Mouse (Mus musculus) mesoderm, embryonic 11.5 days (tissue): Measurements from ENCODE around the gene Dlx5.

Experiments
- DNase-seq: peaks from one replicate; pipeline ENCODE4 v3.0.0-alpha.2; 2012; ENCODE audit warnings: low read depth, low spot score

Gene Dlx5

DNA sequence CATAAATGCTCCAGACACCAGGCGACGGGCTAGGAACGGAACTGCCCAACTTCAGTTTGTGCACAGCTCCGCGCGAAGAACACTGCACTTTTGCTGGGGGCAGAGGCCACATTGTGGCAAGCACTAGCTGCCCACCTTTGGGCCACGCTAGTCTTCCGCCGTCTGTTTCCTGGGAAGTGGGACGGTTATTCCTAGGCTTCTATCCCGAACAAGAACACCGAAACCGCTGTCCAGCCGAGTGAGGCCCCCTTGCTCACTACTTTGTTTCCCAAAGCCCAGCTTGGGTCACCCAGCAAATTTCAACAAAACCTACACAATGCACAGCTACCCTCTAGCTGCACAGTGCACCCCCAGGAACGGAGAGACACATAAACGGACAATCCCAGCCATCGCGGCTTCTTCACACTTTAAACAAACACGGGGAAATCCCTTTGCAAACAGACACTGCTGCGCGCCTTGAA is 21.9 kb downstream of the Dlx5 start:
- no peak for DNase-seq

DNA sequence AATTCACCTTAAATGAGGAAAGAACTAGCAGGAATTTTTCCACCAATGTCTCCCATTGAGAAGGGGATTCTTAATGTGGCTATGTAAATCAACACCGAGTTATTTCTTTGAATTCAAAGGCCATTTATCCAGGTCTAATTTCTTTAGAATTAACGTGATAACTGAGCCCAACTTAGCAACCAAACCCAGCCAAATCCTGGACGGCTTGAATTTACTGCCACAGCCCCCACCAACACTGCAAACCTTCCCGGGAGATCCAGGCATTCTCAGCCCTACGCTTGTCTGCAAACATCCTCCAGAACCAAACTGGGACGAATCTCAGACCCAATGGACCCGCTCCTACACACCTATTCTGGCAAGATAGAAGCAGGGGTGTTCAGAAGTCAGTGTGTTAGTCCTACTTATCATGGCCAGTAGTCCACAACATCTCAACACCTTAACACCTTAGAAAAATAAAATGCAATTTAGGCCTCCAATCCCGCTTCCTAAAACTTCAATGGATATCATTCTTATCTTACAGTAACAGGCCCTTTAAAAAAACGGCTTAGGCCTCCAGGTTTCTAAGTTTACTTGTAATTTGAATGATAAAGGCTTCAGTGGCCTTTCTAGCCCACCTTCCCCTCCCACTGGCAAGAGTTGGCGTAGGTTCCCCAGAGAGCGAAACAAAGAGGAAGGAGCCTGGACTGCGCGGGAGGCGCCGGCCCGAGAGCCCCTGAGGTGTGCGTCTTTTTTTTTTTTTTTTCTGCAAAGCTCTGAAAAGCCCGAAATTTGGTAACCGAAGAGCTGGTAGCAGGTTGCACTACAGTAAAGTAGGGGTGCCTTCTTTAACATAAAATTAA is 22.6 kb downstream of the Dlx5 start:
- no peak for DNase-seq

DNA sequence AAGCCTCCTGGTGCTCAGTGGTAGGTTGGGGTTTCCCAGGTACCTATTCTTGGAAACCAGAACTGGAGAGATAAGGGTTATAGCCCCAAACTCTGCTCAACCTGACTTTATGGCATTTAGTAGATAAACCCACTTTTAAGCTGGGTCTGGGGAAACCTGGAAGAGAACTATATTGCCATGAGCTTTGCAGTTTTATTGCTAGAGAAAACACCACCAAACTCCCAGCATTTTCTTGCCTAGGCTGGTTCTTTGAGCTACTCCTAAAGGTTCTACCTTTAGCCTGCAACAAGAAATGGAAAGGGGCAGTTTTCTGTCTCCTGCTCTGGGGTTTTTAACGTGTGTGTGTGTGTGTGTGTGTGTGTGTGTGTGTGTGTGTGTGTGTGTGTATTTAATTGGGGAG is 23.3 kb downstream of the Dlx5 start:
- DNase-seq: no peak

DNA sequence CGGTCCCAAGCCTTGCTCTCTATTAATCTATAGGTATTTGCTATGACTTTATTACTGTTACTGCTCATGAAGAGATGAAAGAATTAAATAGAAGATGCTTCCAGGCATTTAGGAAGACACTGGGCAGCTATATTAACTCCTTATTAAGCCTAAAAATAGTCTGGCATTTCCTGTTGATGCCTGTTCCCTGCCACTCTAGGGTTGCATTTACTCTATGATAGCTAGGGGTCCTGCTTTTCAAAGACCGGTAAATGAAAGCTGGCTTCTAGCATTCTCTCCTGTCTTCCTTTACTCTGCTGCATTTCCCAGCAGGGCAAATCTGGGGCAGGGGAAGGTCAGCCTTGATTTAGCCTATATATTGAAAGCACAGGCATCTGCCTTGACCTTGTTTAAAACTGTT is 24.1 kb downstream of the Dlx5 start:
- DNase-seq: no peak

DNA sequence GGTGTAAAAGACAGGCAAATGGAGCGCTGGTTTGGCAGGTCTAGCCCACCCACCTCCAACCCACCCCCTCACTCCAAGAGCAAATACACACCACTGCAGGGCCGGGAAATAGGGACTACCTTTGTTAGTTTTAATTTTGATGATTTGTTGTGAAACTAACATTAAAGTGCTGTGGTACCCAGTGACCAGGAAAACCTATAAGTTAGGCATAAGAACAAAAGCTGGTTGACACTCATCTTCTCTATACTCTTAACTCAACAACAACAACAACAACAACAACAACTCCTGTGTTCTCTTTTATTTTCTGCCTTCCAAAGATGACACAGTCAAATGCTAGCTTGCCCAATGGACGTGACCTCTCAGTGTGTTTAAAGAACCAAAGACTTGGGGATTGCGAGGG is 25.0 kb downstream of the Dlx5 start:
- DNase-seq: no peak

DNA sequence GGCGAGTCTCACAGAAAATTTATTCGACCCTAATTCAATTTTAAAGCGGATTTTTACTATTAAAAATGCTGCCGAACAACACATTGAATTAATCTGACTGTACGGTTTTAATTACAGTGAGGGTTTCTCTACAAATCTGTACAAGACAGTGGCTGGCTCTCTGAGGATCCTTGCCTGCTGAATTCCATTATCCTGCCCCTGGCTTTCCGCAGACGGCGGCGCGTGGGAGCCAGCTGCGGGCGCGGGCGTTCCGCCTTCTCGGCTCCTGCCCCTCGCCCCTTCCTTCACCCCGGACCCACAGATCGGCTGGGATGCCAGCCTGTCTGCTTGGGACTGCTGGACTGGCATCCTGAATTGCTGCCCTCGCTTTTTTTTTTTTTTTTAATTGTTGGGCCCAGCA is 25.6 kb downstream of the Dlx5 start:
- DNase-seq: peak; percentile 14

DNA sequence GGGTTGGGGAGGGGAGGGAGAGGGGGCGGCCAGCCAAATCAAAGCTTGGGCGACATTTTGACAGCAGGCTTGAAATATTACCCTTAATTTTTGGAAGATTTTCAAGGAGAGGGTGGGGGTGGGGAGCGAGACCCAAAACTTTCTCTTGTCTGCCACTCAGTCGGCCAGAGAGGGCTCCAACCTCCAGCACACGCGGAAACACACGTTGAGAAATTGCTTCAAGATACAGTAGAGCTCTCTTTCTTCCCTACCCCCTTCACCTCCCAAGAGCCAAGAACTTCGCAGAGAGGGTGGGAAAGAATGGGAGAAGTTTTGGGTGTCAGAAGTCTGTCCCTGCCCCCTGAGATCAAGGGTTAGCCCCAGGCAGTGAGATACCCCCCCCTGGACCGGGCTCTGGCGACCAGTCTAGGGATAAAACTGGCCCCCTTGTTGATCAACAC is 26.1 kb downstream of the Dlx5 start:
- no peak for DNase-seq

DNA sequence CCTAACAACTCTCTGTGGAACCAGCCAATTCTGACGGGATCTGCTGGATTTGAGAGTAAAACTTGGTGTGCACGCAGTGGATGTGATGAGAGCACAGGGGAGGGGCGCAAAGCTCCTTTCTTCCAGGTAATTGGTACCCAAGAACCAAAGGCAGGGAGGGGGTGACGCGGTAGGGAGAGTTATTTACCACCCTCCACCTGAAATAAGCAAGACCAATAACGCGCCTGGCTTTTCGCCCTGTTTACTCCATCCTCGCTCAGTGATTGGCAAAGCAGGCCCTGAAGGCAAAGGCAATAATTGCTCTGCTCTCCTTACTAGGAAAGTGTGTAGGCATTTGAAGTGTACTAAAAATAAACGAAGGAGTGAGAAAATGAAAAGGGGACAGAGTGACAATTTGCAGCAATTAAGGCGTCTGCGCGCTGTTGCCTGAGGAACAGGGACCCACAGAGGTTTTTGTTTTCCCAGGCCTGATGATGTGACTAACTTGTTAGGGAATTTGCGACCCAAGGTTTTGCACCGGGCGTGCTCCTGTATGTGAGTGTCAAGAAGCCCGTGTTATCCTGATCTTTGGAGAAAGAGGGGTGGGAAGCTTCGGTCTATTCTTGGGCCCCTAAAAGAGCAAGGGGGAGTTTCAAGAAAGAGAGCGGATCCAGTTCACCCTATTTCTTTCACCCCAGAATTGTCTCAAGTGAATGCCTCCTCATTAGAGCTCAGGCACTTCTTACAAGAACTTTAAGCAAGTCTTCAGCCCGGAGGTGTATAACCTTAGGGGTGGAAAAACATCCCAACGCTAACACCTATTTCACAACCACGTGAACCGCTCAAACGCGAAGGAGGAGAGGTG is 26.8 kb downstream of the Dlx5 start:
- no peak for DNase-seq

DNA sequence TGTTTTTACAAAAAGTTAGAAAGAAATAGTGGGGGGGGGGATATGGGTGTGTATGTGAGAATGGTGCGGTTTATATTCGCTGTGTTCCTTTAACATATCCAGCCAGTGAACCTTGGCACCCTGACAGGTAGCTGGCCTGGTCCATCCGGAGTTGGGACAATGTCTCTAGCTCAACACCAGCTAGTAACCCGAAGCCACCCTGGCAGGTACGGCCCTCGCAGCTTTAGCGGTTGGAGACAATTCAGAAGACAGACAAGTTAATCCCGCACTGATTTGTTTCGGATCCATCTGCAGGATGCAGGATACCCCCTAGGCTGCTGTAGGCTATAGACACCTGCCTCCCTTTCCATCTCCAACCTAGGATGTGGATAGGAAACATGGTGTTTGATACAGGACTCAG is 27.7 kb downstream of the Dlx5 start:
- DNase-seq: no peak

DNA sequence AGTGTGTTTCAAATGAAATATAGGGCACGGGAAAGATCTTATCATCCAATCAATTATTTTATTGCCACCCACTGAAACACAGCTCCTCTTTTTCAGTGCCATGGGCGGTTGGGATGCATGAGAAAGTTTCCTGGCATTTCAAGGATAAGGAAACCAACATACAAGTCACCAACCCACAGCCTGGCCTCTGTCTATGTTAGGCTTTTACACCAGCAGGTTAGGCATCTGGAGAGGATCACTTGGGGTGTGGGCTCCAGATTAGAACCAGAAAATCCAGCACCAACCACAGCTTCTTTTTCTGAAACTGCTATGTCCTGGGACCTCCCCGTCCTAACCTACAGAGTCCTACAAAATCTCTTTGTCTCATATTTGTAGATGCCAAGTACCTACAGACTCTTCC is 28.9 kb downstream of the Dlx5 start:
- no peak for DNase-seq

DNA sequence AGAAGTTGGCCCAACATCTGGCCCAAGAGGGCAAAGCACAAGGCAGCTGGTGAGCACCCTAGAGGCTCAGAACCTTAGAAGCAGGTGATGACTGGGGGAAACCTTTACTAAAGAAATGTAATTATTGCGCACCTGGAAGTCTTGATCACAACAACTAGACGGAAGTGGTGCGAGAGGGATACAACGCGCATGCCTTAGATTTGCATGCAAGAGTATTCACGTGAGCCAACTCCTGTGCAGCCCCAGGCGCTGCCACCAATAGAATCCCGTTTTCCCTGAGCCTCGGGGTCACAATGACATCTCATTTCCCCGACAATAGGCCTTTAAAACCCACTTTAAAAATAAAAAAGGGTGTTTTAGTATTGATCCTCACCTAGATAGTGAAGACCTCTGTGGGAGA is 30.7 kb downstream of the Dlx5 start:
- DNase-seq: no peak

DNA sequence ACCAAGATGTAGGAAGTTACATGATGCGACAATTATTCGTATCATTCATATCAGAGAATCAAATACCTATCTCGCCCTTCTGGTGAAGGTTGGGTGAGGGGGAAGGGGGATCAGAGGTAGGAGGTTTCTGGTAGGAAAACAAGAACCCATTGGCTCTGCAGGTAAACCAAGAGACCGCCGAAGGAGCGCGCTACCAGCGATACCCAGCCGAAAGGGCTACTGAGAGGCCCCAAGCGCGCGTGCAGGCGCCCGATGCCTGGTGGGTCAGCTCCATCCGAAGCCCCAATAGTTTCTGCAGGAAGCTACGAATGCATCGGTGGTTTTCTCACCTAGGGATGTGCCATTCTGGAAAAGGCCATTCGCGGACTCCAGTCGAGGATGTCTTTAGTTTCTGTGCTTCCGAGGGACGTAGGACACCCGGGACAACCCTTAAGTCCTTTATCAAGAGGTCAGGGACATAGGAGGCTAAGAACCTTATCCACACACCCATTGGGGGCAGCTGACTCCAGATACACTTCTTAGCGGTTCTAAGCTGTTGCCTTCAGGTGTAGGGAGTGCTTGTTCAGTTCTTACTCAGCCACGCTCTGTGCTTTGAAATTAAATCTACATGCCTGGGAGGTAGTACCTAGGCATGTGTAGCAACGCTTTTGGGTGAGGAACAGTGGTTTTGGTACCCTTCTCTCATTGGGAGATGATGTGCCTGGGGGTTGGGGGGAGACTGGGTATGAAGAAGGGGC is 31.4 kb downstream of the Dlx5 start:
- peak; percentile 13 for DNase-seq

DNA sequence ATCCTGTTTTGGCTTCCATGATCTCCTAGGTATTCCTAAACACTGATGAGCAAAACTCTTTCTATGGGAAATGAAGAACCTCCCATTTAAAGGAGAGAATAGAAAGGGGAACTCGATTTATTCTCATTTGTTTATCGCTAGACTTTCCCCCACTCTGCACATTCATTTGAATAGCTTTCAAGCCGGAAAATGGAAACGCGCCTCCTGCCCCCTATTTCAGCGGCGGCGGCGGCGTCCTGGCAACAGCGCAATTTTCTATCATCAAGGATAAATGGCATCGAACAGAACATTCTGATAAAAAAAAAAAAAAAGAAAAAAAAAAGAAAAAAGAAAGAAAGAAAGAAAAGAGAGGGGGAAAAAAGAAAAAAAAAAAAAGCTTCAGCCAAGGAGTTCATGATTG is 32.1 kb downstream of the Dlx5 start:
- no peak for DNase-seq

DNA sequence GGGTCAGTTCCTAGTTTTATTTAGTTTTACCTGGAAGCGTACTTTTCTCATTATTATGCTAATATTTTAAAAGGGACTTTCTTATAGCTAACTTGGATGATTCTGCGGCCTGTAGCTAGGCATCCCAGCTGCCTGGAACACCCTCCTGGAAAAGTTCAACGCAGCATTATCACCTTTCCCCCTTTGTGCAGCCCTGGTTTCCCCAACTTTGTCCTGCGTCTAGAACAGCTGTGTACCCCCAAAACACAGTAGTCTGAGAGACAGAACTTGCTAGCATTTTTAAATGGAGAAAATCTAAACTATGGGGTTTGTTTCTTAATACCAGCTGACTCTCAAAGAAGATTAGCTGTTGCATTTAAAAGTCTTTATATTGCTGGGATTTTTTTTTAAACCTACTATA is 33.3 kb downstream of the Dlx5 start:
- DNase-seq: no peak

DNA sequence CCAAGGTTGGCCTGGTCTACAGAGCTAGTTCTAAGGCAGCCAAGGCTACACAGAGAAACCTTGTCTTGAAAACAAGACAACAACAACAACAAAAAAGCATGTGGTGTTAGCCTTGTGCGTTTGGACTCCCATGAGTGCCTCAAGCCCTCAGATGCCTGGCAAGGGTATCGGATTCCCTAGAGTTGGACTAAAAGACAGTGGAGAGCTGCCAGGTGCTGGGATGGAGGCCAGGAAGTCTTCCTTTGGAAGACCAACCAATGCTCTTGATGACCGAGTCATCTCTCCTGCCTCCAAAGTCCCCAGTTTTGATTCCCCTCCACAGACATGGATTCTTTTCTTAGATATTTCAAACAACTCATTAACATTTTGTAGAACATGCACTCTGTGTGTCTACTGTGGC is 48.6 kb downstream of the Dlx5 start:
- DNase-seq: no peak

DNA sequence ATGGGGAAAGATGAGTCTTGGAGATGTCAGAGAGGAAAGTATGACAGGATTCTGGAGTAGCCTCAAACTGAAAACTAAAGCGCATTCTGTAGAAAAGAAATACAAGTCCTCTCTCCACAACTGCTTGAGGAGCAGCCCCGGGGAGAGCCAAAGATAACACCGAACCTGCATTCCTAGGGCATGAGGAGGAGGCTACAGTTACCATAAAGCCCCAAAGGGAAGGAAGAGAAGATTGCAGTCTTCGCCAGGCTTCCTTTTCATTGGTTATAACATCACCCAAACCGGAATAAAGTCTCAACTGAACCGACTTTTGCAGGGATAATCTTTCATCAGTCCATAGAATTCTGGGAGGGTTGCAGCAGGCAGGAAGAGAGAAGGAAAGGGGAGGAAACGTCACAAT is 51.4 kb downstream of the Dlx5 start:
- DNase-seq: no peak
